Mouse (Mus musculus): ENCODE results near the gene Trafd1. TPM values are rescaled to one million over a fixed set of nuclear protein-coding genes. Genes with fewer than 3 reads are reported as not detected.
A peak's percentile ranks its signal among the peaks of the same experiment; 100 is the strongest.

Gene Trafd1
- polyA plus RNA-seq, 1 experiment from 2014 or later: 75.5 TPM

GRCm38 (mm10) chr5:121361696-121362095 is 23.7 kb downstream of the Trafd1 start:
- Histone ChIP-seq H3K9me3 (no peaks in the 10 kb centered on the region), H3K27me3 (no peaks in the 10 kb centered on the region), H3K4me2 (no peak overlapping the region), H3K27ac (no peak overlapping the region), H3K4me1 (replicated peaks) (no peaks in the 10 kb centered on the region), H3K4me3 (replicated peaks) (no peak overlapping the region), H3K36me3 (peaks cover 100% of the 10 kb centered on the region), H3K9ac (replicated peaks) (no peak overlapping the region)
- ATAC-seq (ENCODE audit: insufficient number of reproducible peaks, insufficient read depth, low FRiP score, low TSS enrichment, low read depth): no peak
- WGBS: 81% methylated on average over 5 of the region's 5 CpGs

GRCm38 (mm10) chr5:121359229-121359628 is 26.2 kb downstream of the Trafd1 start:
- Histone ChIP-seq H3K27me3 (no peaks in the 10 kb centered on the region), H3K4me1 (replicated peaks) (no peaks in the 10 kb centered on the region), H3K9me3 (no peaks in the 10 kb centered on the region), H3K4me3 (replicated peaks) (no peak overlapping the region), H3K9ac (replicated peaks) (no peak overlapping the region), H3K27ac (no peak overlapping the region), H3K4me2 (no peak overlapping the region), H3K36me3 (peaks cover 99% of the 10 kb centered on the region)
- no peak for ATAC-seq (ENCODE audit: insufficient number of reproducible peaks, insufficient read depth, low FRiP score, low TSS enrichment, low read depth)
- WGBS: 79% methylated on average over 9 of the region's 9 CpGs

GRCm38 (mm10) chr5:121343997-121344396 is 41.4 kb downstream of the Trafd1 start:
- H3K4me2 ChIP-seq: no peak overlapping the region
- no peak overlapping the region for H3K9ac ChIP-seq (replicated peaks)
- no peak overlapping the region for H3K4me3 ChIP-seq (replicated peaks)
- peaks cover 80% of the 10 kb centered on the region for H3K36me3 ChIP-seq
- 95% methylated on average over 8 of the region's 8 CpGs for WGBS
- no peak overlapping the region for H3K27ac ChIP-seq
- no peak for ATAC-seq (ENCODE audit: insufficient number of reproducible peaks, insufficient read depth, low FRiP score, low TSS enrichment, low read depth)
- peaks cover 8% of the 10 kb centered on the region for H3K4me1 ChIP-seq (replicated peaks)
- H3K9me3 ChIP-seq: no peaks in the 10 kb centered on the region
- H3K27me3 ChIP-seq: no peaks in the 10 kb centered on the region

- WGBS: 87% methylated on average over 11 of the region's 11 CpGs
- no peak overlapping the region for H3K4me3 ChIP-seq (replicated peaks)
- no peak overlapping the region for H3K9ac ChIP-seq (replicated peaks)
- H3K4me1 ChIP-seq (replicated peaks): peaks cover 8% of the 10 kb centered on the region
- peaks cover 81% of the 10 kb centered on the region for H3K36me3 ChIP-seq
- H3K9me3 ChIP-seq: no peaks in the 10 kb centered on the region
- no peak overlapping the region for H3K4me2 ChIP-seq
- H3K27ac ChIP-seq: no peak overlapping the region
- H3K27me3 ChIP-seq: no peaks in the 10 kb centered on the region
- no peak for ATAC-seq (ENCODE audit: insufficient number of reproducible peaks, insufficient read depth, low FRiP score, low TSS enrichment, low read depth)
Observed at GRCm38 (mm10) chr5:121342490-121342889, 42.9 kb downstream of the Trafd1 start.

GRCm38 (mm10) chr5:121340965-121341473 is 44.4 kb downstream of the Trafd1 start:
- peak; percentile 42; the same call in 1 of the 2 replicates for ATAC-seq (ENCODE audit: insufficient number of reproducible peaks, insufficient read depth, low FRiP score, low TSS enrichment, low read depth)
- no peak overlapping the region for H3K4me2 ChIP-seq
- 13% methylated on average over 7 of the region's 7 CpGs for WGBS
- H3K27ac ChIP-seq: peak overlapping the region; percentile 26
- no peaks in the 10 kb centered on the region for H3K27me3 ChIP-seq
- peaks cover 93% of the 10 kb centered on the region for H3K36me3 ChIP-seq
- no peaks in the 10 kb centered on the region for H3K9me3 ChIP-seq
- H3K4me3 ChIP-seq (replicated peaks): no peak overlapping the region
- H3K9ac ChIP-seq (replicated peaks): no peak overlapping the region
- peaks cover 8% of the 10 kb centered on the region for H3K4me1 ChIP-seq (replicated peaks)

- Histone ChIP-seq H3K9ac (replicated peaks) (no peak overlapping the region), H3K9me3 (no peaks in the 10 kb centered on the region), H3K36me3 (peaks cover 94% of the 10 kb centered on the region), H3K27me3 (no peaks in the 10 kb centered on the region), H3K4me1 (replicated peaks) (peaks cover 8% of the 10 kb centered on the region), H3K4me2 (no peak overlapping the region), H3K4me3 (replicated peaks) (no peak overlapping the region), H3K27ac (no peak overlapping the region)
- ATAC-seq (ENCODE audit: insufficient number of reproducible peaks, insufficient read depth, low FRiP score, low TSS enrichment, low read depth): no peak
- 93% methylated on average over 7 of the region's 7 CpGs for WGBS
Observed at GRCm38 (mm10) chr5:121339507-121340230, 45.8 kb downstream of the Trafd1 start.

GRCm38 (mm10) chr5:121336776-121337175 is 48.7 kb downstream of the Trafd1 start:
- Histone ChIP-seq H3K9me3 (no peaks in the 10 kb centered on the region), H3K27ac (no peak overlapping the region), H3K4me3 (replicated peaks) (no peak overlapping the region), H3K27me3 (no peaks in the 10 kb centered on the region), H3K4me1 (replicated peaks) (peaks cover 8% of the 10 kb centered on the region), H3K9ac (replicated peaks) (no peak overlapping the region), H3K36me3 (peaks cover 94% of the 10 kb centered on the region), H3K4me2 (no peak overlapping the region)
- no peak for ATAC-seq (ENCODE audit: insufficient number of reproducible peaks, insufficient read depth, low FRiP score, low TSS enrichment, low read depth)
- 92% methylated on average over 6 of the region's 6 CpGs for WGBS

- no peak overlapping the region for H3K4me3 ChIP-seq (replicated peaks)
- no peak overlapping the region for H3K27ac ChIP-seq
- 88% methylated on average over 3 of the region's 3 CpGs for WGBS
- no peak overlapping the region for H3K9ac ChIP-seq (replicated peaks)
- peaks cover 96% of the 10 kb centered on the region for H3K36me3 ChIP-seq
- no peak for ATAC-seq (ENCODE audit: insufficient number of reproducible peaks, insufficient read depth, low FRiP score, low TSS enrichment, low read depth)
- peaks cover 5% of the 10 kb centered on the region for H3K4me1 ChIP-seq (replicated peaks)
- no peak overlapping the region for H3K4me2 ChIP-seq
- H3K9me3 ChIP-seq: no peaks in the 10 kb centered on the region
- H3K27me3 ChIP-seq: no peaks in the 10 kb centered on the region
Observed at GRCm38 (mm10) chr5:121336009-121336408, 49.4 kb downstream of the Trafd1 start.

GRCm38 (mm10) chr5:121335426-121335825 is 50.0 kb downstream of the Trafd1 start:
- no peak overlapping the region for H3K9ac ChIP-seq (replicated peaks)
- H3K27me3 ChIP-seq: no peaks in the 10 kb centered on the region
- H3K36me3 ChIP-seq: peaks cover 96% of the 10 kb centered on the region
- H3K9me3 ChIP-seq: no peaks in the 10 kb centered on the region
- H3K27ac ChIP-seq: no peak overlapping the region
- ATAC-seq (ENCODE audit: insufficient number of reproducible peaks, insufficient read depth, low FRiP score, low TSS enrichment, low read depth): no peak
- H3K4me3 ChIP-seq (replicated peaks): no peak overlapping the region
- no peaks in the 10 kb centered on the region for H3K4me1 ChIP-seq (replicated peaks)
- 83% methylated on average over 4 of the region's 4 CpGs for WGBS
- H3K4me2 ChIP-seq: no peak overlapping the region

- Histone ChIP-seq H3K36me3 (peaks cover 92% of the 10 kb centered on the region), H3K27me3 (no peaks in the 10 kb centered on the region), H3K9me3 (no peaks in the 10 kb centered on the region), H3K4me2 (no peak overlapping the region), H3K9ac (replicated peaks) (no peak overlapping the region), H3K4me1 (replicated peaks) (no peaks in the 10 kb centered on the region), H3K27ac (no peak overlapping the region), H3K4me3 (replicated peaks) (no peak overlapping the region)
- ATAC-seq (ENCODE audit: insufficient number of reproducible peaks, insufficient read depth, low FRiP score, low TSS enrichment, low read depth): no peak
- 85% methylated on average over 5 of the region's 5 CpGs for WGBS
Observed at GRCm38 (mm10) chr5:121334454-121334853, 51.0 kb downstream of the Trafd1 start.

GRCm38 (mm10) chr5:121333976-121334375 is 51.5 kb downstream of the Trafd1 start:
- H3K36me3 ChIP-seq: peaks cover 94% of the 10 kb centered on the region
- H3K4me1 ChIP-seq (replicated peaks): no peaks in the 10 kb centered on the region
- no peaks in the 10 kb centered on the region for H3K9me3 ChIP-seq
- H3K4me3 ChIP-seq (replicated peaks): no peak overlapping the region
- ATAC-seq (ENCODE audit: insufficient number of reproducible peaks, insufficient read depth, low FRiP score, low TSS enrichment, low read depth): no peak
- no peak overlapping the region for H3K9ac ChIP-seq (replicated peaks)
- WGBS: 94% methylated on average over 9 of the region's 9 CpGs
- H3K27ac ChIP-seq: no peak overlapping the region
- H3K4me2 ChIP-seq: no peak overlapping the region
- H3K27me3 ChIP-seq: no peaks in the 10 kb centered on the region

GRCm38 (mm10) chr5:121331731-121332130 is 53.7 kb downstream of the Trafd1 start:
- no peaks in the 10 kb centered on the region for H3K9me3 ChIP-seq
- no peaks in the 10 kb centered on the region for H3K4me1 ChIP-seq (replicated peaks)
- 95% methylated on average over 10 of the region's 10 CpGs for WGBS
- H3K27me3 ChIP-seq: no peaks in the 10 kb centered on the region
- no peak overlapping the region for H3K4me2 ChIP-seq
- H3K27ac ChIP-seq: no peak overlapping the region
- ATAC-seq (ENCODE audit: insufficient number of reproducible peaks, insufficient read depth, low FRiP score, low TSS enrichment, low read depth): no peak
- peaks cover 91% of the 10 kb centered on the region for H3K36me3 ChIP-seq
- H3K4me3 ChIP-seq (replicated peaks): no peak overlapping the region
- no peak overlapping the region for H3K9ac ChIP-seq (replicated peaks)
